Mouse (Mus musculus): Measurements from ENCODE around the gene Nepn.

DNA sequence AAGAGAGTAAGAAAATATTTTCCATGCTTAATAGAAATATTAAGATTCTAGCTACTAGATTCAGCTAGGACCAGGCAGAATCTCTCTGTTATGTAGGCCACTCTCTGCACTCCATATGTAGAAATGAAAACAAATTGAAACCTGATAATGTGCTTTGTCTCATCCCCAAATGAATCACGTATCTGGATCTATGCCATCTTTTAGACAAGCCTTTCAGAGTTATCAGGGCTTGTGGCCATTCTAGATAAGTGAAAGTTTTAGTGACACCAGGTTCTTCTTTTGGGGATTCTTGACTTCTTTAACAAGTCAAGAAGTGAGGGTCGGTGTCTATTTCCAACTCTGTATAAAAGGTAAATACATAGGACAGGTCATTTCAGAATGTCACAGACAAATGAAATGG is 9.9 kb downstream of the Nepn start:
- TF ChIP-seq CTCF (IDR thresholded peaks at IDR 0.05; ENCODE audit: low read depth, low read length) (no peak), POLR2A (IDR thresholded peaks at IDR 0.05; ENCODE audit: insufficient read depth, low read length) (no peak)

All from ES-Bruce4 (cell line).